Mouse (Mus musculus): ENCODE results near the gene Rpl9.
A peak's percentile ranks its signal among the peaks of the same experiment; 100 is the strongest.

The Rpl9 gene

GRCm38 (mm10) chr5:65407989-65408388 is 16.7 kb upstream of the Rpl9 start:
- Histone ChIP-seq H3K36me3 (ENCODE audit: control insufficient read depth, insufficient read depth, low read length, poor library complexity, severe bottlenecking) (0 out of 2 replicates have a peak, but pooled peaks cover 12% of the 10 kb centered on the region), H3K27me3 (ENCODE audit: control insufficient read depth, insufficient read depth, low read length, poor library complexity, severe bottlenecking) (no peaks in the 10 kb centered on the region)
- DNase-seq (ENCODE audit: low read depth, low spot score) = no peak

- Histone ChIP-seq H3K27me3 (ENCODE audit: control insufficient read depth, insufficient read depth, low read length, poor library complexity, severe bottlenecking) (no peaks in the 10 kb centered on the region), H3K36me3 (ENCODE audit: control insufficient read depth, insufficient read depth, low read length, poor library complexity, severe bottlenecking) (peaks cover 9% of the 10 kb centered on the region)
- DNase-seq (ENCODE audit: low read depth, low spot score) = peak; percentile 86
Measured at GRCm38 (mm10) chr5:65401251-65401994, 10.2 kb upstream of the Rpl9 start.

GRCm38 (mm10) chr5:65394425-65394824 is 3.2 kb upstream of the Rpl9 start:
- Histone ChIP-seq H3K27me3 (ENCODE audit: control insufficient read depth, insufficient read depth, low read length, poor library complexity, severe bottlenecking) (no peaks in the 10 kb centered on the region), H3K36me3 (ENCODE audit: control insufficient read depth, insufficient read depth, low read length, poor library complexity, severe bottlenecking) (peaks cover 16% of the 10 kb centered on the region)
- peak; percentile 21 for DNase-seq (ENCODE audit: low read depth, low spot score)

- Histone ChIP-seq H3K36me3 (ENCODE audit: control insufficient read depth, insufficient read depth, low read length, poor library complexity, severe bottlenecking) (peaks cover 18% of the 10 kb centered on the region), H3K27me3 (ENCODE audit: control insufficient read depth, insufficient read depth, low read length, poor library complexity, severe bottlenecking) (no peaks in the 10 kb centered on the region)
- peak; percentile 32 for DNase-seq (ENCODE audit: low read depth, low spot score)
Measured at GRCm38 (mm10) chr5:65391753-65392152, 509 bp upstream of the Rpl9 start.

- Histone ChIP-seq H3K36me3 (ENCODE audit: control insufficient read depth, insufficient read depth, low read length, poor library complexity, severe bottlenecking) (peaks cover 10% of the 10 kb centered on the region), H3K27me3 (ENCODE audit: control insufficient read depth, insufficient read depth, low read length, poor library complexity, severe bottlenecking) (no peaks in the 10 kb centered on the region)
- no peak for DNase-seq (ENCODE audit: low read depth, low spot score)
Measured at GRCm38 (mm10) chr5:65387008-65387867, 4.0 kb downstream of the Rpl9 start.

GRCm38 (mm10) chr5:65385704-65386103 is 5.5 kb downstream of the Rpl9 start:
- Histone ChIP-seq H3K36me3 (ENCODE audit: control insufficient read depth, insufficient read depth, low read length, poor library complexity, severe bottlenecking) (peaks cover 10% of the 10 kb centered on the region), H3K27me3 (ENCODE audit: control insufficient read depth, insufficient read depth, low read length, poor library complexity, severe bottlenecking) (no peaks in the 10 kb centered on the region)
- DNase-seq (ENCODE audit: low read depth, low spot score) = no peak

GRCm38 (mm10) chr5:65374746-65375145 is 16.5 kb downstream of the Rpl9 start:
- Histone ChIP-seq H3K36me3 (ENCODE audit: control insufficient read depth, insufficient read depth, low read length, poor library complexity, severe bottlenecking) (no peaks in the 10 kb centered on the region), H3K27me3 (ENCODE audit: control insufficient read depth, insufficient read depth, low read length, poor library complexity, severe bottlenecking) (no peaks in the 10 kb centered on the region)
- DNase-seq (ENCODE audit: low read depth, low spot score) = no peak

GRCm38 (mm10) chr5:65371551-65371950 is 19.7 kb downstream of the Rpl9 start:
- no peaks in the 10 kb centered on the region for H3K36me3 ChIP-seq (ENCODE audit: control insufficient read depth, insufficient read depth, low read length, poor library complexity, severe bottlenecking)
- no peaks in the 10 kb centered on the region for H3K27me3 ChIP-seq (ENCODE audit: control insufficient read depth, insufficient read depth, low read length, poor library complexity, severe bottlenecking)
- DNase-seq (ENCODE audit: low read depth, low spot score) = no peak

- no peak for DNase-seq (ENCODE audit: low read depth, low spot score)
- Histone ChIP-seq H3K36me3 (ENCODE audit: control insufficient read depth, insufficient read depth, low read length, poor library complexity, severe bottlenecking) (no peaks in the 10 kb centered on the region), H3K27me3 (ENCODE audit: control insufficient read depth, insufficient read depth, low read length, poor library complexity, severe bottlenecking) (no peaks in the 10 kb centered on the region)
Measured at GRCm38 (mm10) chr5:65367837-65368236, 23.4 kb downstream of the Rpl9 start.

GRCm38 (mm10) chr5:65357771-65358170 is 33.5 kb downstream of the Rpl9 start:
- H3K27me3 ChIP-seq (ENCODE audit: control insufficient read depth, insufficient read depth, low read length, poor library complexity, severe bottlenecking) = no peaks in the 10 kb centered on the region
- no peak for DNase-seq (ENCODE audit: low read depth, low spot score)
- no peaks in the 10 kb centered on the region for H3K36me3 ChIP-seq (ENCODE audit: control insufficient read depth, insufficient read depth, low read length, poor library complexity, severe bottlenecking)

- H3K36me3 ChIP-seq (ENCODE audit: control insufficient read depth, insufficient read depth, low read length, poor library complexity, severe bottlenecking) = no peaks in the 10 kb centered on the region
- no peak for DNase-seq (ENCODE audit: low read depth, low spot score)
Measured at GRCm38 (mm10) chr5:65356851-65357250, 34.4 kb downstream of the Rpl9 start.

GRCm38 (mm10) chr5:65354985-65355384 is 36.3 kb downstream of the Rpl9 start:
- no peaks in the 10 kb centered on the region for H3K36me3 ChIP-seq (ENCODE audit: control insufficient read depth, insufficient read depth, low read length, poor library complexity, severe bottlenecking)
- DNase-seq (ENCODE audit: low read depth, low spot score) = peak; percentile 33
- no peaks in the 10 kb centered on the region for H3K27me3 ChIP-seq (ENCODE audit: control insufficient read depth, insufficient read depth, low read length, poor library complexity, severe bottlenecking)

More at GRCm38 (mm10) chr5:65356851-65357250, 34.4 kb downstream of the Rpl9 start:
- H3K27me3 ChIP-seq (ENCODE audit: control insufficient read depth, insufficient read depth, low read length, poor library complexity, severe bottlenecking) = no peaks in the 10 kb centered on the region

- H3K36me3 ChIP-seq (ENCODE audit: control insufficient read depth, insufficient read depth, low read length, poor library complexity, severe bottlenecking) = no peaks in the 10 kb centered on the region
- H3K27me3 ChIP-seq (ENCODE audit: control insufficient read depth, insufficient read depth, low read length, poor library complexity, severe bottlenecking) = no peaks in the 10 kb centered on the region
- DNase-seq (ENCODE audit: low read depth, low spot score) = no peak
Measured at GRCm38 (mm10) chr5:65354097-65354496, 37.1 kb downstream of the Rpl9 start.

GRCm38 (mm10) chr5:65350508-65350907 is 40.7 kb downstream of the Rpl9 start:
- Histone ChIP-seq H3K27me3 (ENCODE audit: control insufficient read depth, insufficient read depth, low read length, poor library complexity, severe bottlenecking) (no peaks in the 10 kb centered on the region), H3K36me3 (ENCODE audit: control insufficient read depth, insufficient read depth, low read length, poor library complexity, severe bottlenecking) (no peaks in the 10 kb centered on the region)
- DNase-seq (ENCODE audit: low read depth, low spot score) = no peak

GRCm38 (mm10) chr5:65348168-65348567 is 43.1 kb downstream of the Rpl9 start, which contains the start of gene Klb:
Gene Klb, plus strand, starts transcription at chr5:65348314.
- Histone ChIP-seq H3K36me3 (ENCODE audit: control insufficient read depth, insufficient read depth, low read length, poor library complexity, severe bottlenecking) (no peaks in the 10 kb centered on the region), H3K27me3 (ENCODE audit: control insufficient read depth, insufficient read depth, low read length, poor library complexity, severe bottlenecking) (no peaks in the 10 kb centered on the region)
- no peak for DNase-seq (ENCODE audit: low read depth, low spot score)
